Mouse (Mus musculus) T-helper 1 cell (primary cell): ENCODE measurements around the gene Cdk11b.

Experiments used
- in situ Hi-C: fragments of 300-600 bp; cut with MboI, MseI; formaldehyde crosslinking; loops from one replicate; pipeline ENCODE4 v1.15.1; 2025; ENCODE audit warnings: high pct_unique_total_duplicates

The Cdk11b gene

DNA sequence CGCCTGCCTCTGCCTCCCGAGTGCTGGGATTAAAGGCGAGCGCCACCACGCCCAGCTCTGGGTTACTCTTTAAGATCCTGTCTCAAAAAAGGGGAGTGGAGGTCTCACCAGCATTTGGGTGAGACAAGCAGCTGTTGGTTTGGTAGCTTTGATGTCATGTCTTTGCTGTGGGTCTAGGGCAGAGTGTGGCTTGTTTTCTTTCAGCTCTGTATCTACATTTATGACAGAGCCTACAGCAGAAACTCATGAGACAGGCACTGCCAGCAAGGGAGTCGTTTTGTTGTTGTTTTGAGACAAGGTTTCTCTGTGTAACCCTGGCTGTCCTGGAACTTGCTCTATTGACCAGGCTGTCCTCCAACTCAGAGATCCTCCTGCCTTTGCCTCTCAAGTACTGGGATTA lies 20.9 kb upstream of the Cdk11b start:
- in situ Hi-C loops: loop anchor here (10.0 kb wide), 1 partner anchor 1449 kb away; no protein-coding TSS in a partner anchor

- in situ Hi-C loops: loop anchor here (10.0 kb wide), 1 partner anchor 1450 kb away; no protein-coding TSS in a partner anchor
Observed at GRCm38 (mm10) chr4:155605132-155605531, 19.5 kb upstream of the Cdk11b start.

DNA sequence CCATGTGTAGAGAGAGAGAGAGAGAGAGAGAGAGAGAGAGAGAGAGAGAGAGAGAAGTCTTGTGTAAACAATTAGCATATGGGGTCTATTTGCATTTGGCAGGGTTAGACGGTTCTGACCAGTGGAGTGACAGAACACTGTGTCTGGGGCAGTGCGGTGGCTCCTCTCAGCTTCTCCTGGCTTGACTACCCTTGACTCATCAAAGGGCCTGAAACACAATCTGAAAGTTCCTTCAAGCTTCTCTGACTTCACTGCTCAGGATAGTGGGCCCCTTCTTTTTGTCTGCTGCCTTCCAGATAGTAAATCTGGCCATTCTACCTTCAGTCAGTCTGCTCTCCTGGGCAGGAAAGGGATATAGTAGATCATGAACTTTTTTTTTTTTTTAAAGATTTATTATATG lies 17.8 kb upstream of the Cdk11b start:
- in situ Hi-C loops: loop anchor here (10.0 kb wide), 1 partner anchor 1452 kb away; no protein-coding TSS in a partner anchor

DNA sequence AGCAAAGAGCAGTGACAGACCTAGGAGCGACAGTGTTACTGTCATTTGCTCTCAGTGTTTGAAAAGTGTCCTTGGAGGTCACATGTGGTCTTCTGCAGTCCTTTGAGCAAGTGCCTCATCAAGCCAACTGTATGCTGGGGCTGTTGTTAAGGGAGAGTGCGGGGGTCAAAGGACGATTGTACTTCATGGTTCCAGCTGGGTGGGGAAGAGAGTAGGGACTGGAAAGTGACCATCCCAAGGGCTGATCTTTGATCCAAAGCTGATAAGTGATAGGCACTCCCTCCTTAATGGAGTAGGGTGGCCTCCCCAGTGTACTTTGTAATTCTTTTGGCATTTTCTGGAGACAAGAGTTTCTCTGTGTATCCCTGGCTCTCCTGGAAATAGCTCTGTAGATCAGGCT lies 12.8 kb upstream of the Cdk11b start:
- in situ Hi-C loops: no loop called here

DNA sequence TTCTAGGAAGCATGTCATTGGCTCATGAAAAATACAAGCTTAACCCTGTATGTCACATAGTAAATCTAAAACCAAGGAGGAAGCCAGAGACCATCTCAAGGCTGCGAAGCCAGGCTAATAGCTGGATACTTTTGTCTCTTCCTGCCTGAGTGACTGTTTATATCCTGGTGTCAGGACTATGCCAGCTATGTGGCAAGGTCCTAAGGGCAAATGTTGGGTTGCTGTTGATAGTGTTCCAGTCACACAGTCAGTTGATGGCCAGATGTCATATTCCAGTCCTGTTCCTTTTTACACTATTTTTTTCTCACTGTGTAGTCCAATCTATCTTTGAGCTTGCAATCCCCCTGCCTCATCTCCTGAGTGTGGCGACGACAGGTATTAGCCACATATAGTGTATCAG lies 11.4 kb upstream of the Cdk11b start:
- in situ Hi-C loops: no loop called here

- in situ Hi-C loops: no loop called here
Observed at GRCm38 (mm10) chr4:155618321-155618720, 6.3 kb upstream of the Cdk11b start.

GRCm38 (mm10) chr4:155630267-155630666 lies 5.6 kb downstream of the Cdk11b start:
- in situ Hi-C loops: no loop called here

- in situ Hi-C loops: no loop called here
Observed at GRCm38 (mm10) chr4:155635766-155636499, 11.3 kb downstream of the Cdk11b start.

GRCm38 (mm10) chr4:155643531-155643930 lies 18.9 kb downstream of the Cdk11b start:
- in situ Hi-C loops: loop anchor here (10.0 kb wide), 1 partner anchor 51 kb away; the partner anchor contains the start of gene Fndc10

GRCm38 (mm10) chr4:155645308-155645707 lies 20.7 kb downstream of the Cdk11b start, which contains the start of gene Gm10563:
Gm10563 (minus strand) TSS chr4:155645408.
- in situ Hi-C loops: loop anchor here (10.0 kb wide), 1 partner anchor 49 kb away; the partner anchor contains the start of gene Fndc10

DNA sequence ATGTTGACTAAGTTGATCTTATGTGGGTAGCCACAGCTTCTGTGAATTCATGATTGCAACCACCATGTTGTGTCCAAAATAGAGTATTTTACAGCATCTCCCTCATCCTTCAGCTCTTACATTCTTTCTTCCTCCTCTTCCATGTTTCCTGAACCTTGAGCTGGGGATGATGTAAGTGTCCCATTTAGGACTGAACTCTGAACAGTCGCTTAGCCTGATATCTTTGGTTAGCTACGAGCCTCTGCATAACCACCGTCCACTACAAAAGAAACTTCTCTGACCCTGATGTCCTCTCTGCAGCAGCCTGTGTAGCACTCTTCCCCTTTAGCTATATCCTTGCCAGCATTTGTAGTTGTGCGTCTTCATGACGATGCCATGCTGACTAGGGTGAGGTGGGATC lies 21.1 kb downstream of the Cdk11b start:
- in situ Hi-C loops: loop anchor here (10.0 kb wide), 1 partner anchor 49 kb away; the partner anchor contains the start of gene Fndc10

GRCm38 (mm10) chr4:155649355-155649754 lies 24.7 kb downstream of the Cdk11b start:
- in situ Hi-C loops: loop anchor here (10.0 kb wide), 1 partner anchor 45 kb away; the partner anchor contains the start of gene Fndc10

DNA sequence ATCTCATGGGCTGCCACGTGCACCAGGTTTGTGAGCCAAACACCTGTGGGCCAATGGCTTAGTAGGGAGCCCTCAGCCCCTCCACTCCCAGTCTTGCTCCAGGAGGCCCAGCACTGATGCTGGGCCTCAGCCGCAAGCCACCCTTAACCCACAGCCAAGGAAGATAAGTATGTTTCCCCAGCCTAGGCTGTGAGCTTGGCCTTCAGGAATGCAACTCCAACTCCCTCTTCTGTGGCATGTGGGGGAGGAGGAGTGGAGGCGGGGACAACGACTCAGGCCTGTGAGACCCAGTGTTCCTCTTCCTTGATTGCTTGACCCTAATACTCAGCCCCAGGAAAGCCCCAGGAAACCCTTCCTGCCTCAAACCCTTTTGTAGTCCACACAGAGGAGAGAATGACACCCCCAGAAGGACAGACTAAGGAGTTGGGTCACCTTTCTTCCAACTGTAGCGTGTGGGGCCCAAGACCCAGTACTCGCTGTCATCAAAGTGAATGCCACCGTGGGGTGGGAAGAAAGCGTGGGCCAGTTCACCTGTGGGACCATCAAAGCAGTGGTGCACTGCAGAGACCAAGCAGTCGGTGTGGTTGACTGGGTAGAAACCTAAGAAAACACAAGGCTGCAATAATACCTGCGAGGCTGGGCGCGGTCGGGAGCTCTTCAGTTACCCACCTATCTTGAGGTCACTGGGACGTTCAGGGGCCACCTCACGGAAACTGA lies 27.1 kb downstream of the Cdk11b start:
- in situ Hi-C loops: no loop called here

DNA sequence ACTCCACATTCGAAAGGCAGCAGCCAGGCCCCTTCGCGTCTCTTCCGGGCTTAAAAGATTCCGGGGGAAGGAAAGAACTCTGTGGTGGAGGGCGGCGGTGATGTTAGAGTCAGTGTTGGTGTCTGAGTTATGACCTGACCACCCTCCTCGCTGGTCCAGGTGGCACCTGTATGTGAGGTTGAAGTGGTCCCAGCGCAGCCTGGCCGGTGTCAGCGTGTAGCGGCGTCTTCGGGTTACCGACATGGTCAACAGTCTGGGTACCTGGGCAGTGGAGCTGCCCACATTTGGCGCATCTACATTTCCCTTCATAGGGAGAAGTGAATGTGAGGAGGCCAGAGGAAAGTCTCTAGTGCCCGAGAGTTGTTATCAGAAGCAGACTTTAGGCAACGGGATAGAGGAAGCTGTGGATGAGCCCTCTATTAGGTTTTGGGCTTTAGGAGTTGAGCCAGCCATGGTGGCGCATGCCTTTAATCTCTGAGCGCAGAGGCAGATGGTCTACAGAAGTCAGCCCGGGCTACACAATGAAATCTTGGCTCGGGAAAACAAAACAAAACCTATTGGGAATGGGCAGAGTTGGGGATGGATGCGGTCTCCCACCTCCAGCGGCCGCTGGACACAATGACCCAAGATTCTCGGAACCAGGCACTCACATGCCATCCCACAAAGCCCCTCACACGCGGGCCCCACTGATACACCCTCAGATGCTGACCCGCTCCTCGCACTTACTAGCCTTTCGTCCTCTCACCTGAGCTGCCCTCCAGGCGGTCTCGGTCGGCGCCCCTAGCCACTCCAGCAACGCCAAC lies 27.8 kb downstream of the Cdk11b start:
- in situ Hi-C loops: no loop called here

GRCm38 (mm10) chr4:155653086-155653450 lies 28.4 kb downstream of the Cdk11b start, which contains the start of gene Mmp23:
Mmp23 (minus strand) TSS chr4:155653384.
- in situ Hi-C loops: no loop called here

DNA sequence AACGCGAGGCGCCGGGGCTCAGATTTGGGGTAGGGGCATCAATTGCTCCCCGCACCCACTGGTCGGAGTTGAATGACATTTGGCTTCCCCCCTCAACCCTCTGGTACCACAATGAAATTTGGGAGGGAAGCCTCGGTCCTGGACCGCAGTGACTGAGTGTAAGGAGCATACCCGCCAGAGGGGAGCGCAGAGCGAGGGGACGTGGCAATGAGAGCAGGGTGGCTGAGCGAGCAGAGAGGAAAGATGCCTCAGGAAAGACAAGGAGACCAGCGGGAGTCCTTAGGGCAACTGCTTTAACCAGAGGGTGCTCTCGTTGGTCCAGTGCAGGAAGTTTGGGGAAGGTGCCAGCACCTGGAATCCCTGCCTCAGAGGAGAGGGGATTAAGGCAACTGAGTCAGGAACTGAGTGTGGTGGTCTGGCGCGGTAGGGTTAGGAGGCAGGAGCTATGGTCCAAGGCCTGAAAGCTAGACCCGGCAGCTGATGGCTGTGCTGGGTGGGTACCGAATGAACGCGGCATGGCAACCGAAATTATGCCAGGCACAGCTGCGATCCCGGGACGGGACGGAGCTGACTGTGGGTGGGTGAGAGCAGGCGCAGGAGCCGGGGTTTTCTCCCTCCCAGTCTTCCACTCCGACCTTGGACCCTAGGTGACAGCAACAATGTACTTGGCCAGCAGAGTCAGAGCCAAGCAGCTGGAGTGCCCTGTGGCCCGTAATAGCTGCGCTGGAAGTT lies 29.0 kb downstream of the Cdk11b start:
- in situ Hi-C loops: no loop called here

GRCm38 (mm10) chr4:155654183-155654455 lies 29.5 kb downstream of the Cdk11b start:
- in situ Hi-C loops: no loop called here

GRCm38 (mm10) chr4:155654456-155655298 lies 30.0 kb downstream of the Cdk11b start:
- in situ Hi-C loops: no loop called here

DNA sequence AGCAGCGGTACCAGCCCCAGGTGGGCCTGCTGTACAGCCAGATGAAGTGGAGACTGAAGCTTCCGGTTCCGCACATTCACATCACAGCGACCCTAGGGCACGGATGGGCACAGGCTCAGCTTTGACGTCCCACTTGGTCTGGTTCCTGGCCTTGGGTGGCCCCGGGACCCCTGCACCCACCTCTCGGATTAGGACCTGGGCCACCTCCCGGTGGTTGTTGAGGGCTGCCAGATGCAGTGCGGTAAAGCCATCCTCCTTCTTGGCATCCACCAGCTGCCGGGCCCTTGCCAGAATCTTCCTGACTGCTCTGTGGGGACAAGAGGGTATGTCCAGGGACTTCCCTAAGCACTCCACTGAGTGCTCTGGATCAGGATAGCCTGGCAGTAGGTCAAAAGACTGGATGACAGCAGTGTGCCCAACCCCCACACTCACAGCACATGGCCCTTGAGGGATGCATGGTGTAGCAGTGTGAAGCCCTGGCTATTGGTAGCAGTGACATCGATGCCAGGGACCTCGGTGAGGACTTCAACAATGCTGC lies 31.6 kb downstream of the Cdk11b start:
- in situ Hi-C loops: no loop called here

DNA sequence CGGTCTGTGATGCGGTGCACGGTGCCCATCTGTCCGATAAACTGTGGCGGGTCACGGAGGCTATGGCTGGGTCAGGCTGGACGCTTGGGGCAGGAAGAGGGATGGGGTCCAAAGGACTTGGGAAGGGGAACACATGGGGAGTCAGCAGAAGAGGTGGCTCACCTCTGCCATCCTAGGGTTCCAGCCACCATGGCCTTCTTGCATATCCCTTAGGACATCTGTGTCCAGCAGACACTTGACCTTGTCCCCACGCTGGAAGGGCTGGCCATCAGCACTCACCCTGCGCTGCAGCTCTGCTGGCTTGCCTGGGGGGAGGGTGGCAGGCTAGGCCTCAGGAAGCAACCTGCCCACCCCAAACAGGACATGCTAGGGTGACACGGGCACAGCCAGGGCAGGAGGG lies 34.3 kb downstream of the Cdk11b start:
- in situ Hi-C loops: no loop called here
